Mouse (Mus musculus) embryonic facial prominence, embryonic 13.5 days (tissue): ENCODE results near the gene Olfr248. TPM values are rescaled to one million over a fixed set of nuclear protein-coding genes. Genes with fewer than 3 reads are reported as not detected.

Source experiments
- polyA plus RNA-seq: library from polyadenylated mRNA; unstranded; fragments of >200 nt; fragmentation: Nextera tagmentation; extraction: Ambion mirVana; gene quantifications from 2 replicates; pipeline ENCODE4 v1.2.1, GENCODE M21; 2015

Olfr248 gene
- polyA plus RNA-seq, 1 experiment from 2014 or later = not detected

Other genes with a start within 250 kb of the Olfr248 start
- gene Olfr420, start 235.4 kb upstream of the Olfr248 start, polyA plus RNA-seq = not detected in 2 replicates
- 0.38 and 0.67 TPM in 2 replicates for gene Spta1, start 218.3 kb upstream of the Olfr248 start, polyA plus RNA-seq
- not detected in 2 replicates for gene Olfr419, start 139.0 kb upstream of the Olfr248 start, polyA plus RNA-seq
- not detected in 2 replicates for gene Mptx1, start 60.5 kb upstream of the Olfr248 start, polyA plus RNA-seq
- gene Olfr417, start 25.9 kb upstream of the Olfr248 start, polyA plus RNA-seq = not detected in 2 replicates
- gene Olfr414, start 33.0 kb downstream of the Olfr248 start, polyA plus RNA-seq = not detected in 2 replicates
- gene Olfr220, start 51.0 kb downstream of the Olfr248 start, polyA plus RNA-seq = not detected in 2 replicates
- 2.8 and 3.2 TPM in 2 replicates for gene Fmn2, start 110.8 kb downstream of the Olfr248 start, polyA plus RNA-seq